Mouse (Mus musculus): ENCODE data around the gene Itgav. TPM values are rescaled to one million over a fixed set of nuclear protein-coding genes. Genes with fewer than 3 reads are reported as not detected.

Itgav gene
- 16.6 TPM for polyA plus RNA-seq (2017; shearing (Covaris generic))

DNA sequence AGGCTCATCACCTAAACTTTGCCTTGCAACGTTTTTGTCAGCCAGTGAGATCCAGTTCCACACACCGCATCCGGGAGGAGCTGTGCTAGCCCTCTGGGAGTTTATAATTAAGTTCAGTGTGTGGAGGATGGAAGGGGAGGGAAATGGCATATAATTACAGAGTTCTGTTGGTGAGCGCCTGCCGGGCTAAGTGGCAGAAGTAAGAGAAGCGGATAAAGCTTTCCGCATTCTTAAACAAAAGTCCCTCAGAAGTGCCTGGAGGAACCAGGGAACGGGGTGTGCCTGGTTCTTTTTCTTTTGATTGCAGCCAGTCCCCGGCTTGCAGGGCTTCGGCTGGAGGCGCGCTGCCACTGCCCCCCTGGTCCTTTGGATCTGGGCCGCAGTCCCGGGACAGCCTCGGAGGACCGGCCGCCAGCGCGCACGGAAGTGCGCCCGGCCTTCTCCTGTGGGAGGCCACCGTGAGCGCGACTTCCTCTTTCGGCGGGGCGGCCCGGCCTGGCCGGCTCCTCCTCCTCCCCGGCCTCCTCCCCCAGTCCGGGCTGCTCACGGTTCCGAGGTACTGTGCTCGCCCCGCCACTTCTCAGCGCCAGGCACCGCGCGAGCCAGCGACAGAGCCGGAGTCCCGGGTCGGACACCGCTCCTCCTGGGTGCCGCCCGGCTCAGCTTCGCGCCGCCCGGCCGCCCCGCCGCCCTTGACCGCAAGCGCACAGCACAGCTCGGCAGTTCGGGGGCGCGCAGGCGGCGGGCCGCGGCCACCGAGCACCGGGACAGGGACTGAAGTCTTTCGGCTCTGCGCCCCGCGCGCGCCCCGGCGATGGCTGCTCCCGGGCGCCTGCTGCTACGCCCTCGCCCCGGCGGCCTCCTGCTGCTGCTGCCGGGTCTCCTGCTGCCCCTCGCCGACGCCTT, at the start of gene Itgav:
Gene Itgav (plus strand): TSS at position 477 of the 906 bp plus-strand sequence.

DNA sequence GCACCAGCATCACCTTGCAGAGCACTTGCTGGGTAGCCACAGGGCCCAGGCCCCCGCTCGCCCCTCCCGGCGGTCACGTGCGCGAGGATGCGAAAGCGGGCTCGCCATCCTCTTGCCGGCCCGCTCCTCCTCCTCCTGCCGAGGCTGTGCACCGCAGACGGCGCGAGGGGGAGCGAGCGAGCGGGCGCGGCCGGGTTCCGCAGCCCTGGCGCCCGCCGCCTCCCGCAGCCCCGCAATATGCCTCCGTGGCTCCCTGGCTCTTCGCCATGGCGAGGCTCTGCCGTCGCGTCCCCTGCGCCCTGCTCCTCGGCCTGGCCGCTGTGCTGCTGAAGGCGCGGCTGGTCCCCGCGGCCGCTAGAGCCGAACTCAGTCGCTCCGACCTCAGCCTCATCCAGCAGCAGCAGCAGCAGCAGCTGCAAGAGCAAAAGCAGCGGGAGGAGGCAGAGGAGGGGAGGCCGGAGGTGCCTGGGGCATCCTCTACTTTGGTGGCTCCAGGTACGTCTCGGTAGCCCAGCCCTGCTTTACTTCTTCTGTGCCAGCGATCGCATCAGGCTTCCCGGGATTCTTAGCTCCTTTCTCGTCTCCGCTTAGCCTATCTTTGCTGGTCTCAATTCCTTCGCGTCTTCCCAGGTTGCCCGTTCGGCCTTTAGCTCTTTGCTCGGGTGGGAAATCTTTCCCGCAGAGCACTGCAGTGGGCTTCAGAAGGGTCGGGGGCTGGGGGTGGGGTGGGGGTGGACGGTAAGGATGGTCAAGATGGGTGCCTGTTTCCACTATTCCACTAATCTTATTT, 88.5 kb downstream of the Itgav start, which contains the start of gene Fam171b:
Gene Fam171b (plus strand): TSS at position 154 of the 790 bp plus-strand sequence.

Other genes starting within 250 kb of the Itgav start
- gene Zc3h15, start 80.0 kb upstream of the Itgav start, polyA plus RNA-seq (2017; shearing (Covaris generic)): 118 TPM
- gene Fam171b, start 88.2 kb downstream of the Itgav start, polyA plus RNA-seq (2017; shearing (Covaris generic)): 0.05 TPM
- not detected for gene Zswim2, start 216.8 kb downstream of the Itgav start, polyA plus RNA-seq (2017; shearing (Covaris generic))
- not detected for gene Gm13698, start 231.3 kb downstream of the Itgav start, polyA plus RNA-seq (2017; shearing (Covaris generic))
- gene Gm13693, start 237.1 kb downstream of the Itgav start, polyA plus RNA-seq (2017; shearing (Covaris generic)): not detected
- gene Gm13695, start 242.9 kb downstream of the Itgav start, polyA plus RNA-seq (2017; shearing (Covaris generic)): not detected
- gene Gm13696, start 248.7 kb downstream of the Itgav start, polyA plus RNA-seq (2017; shearing (Covaris generic)): not detected

Measured in activated CD4-positive, CD25-positive, alpha-beta regulatory T cell, adult 9 weeks (primary cell).